Mouse (Mus musculus): ENCODE measurements at regions not wholly inside any gene's neighbourhood (a gene's known extent, or its start where the extent isn't known, plus 50 kb on each side); places are given as distances from the start of the nearest gene placed in this dataset.

GRCm38 (mm10) chr11:8224366-8224765 lies 440.0 kb downstream of the Tns3 start:
- DNase-seq = no peak

DNA sequence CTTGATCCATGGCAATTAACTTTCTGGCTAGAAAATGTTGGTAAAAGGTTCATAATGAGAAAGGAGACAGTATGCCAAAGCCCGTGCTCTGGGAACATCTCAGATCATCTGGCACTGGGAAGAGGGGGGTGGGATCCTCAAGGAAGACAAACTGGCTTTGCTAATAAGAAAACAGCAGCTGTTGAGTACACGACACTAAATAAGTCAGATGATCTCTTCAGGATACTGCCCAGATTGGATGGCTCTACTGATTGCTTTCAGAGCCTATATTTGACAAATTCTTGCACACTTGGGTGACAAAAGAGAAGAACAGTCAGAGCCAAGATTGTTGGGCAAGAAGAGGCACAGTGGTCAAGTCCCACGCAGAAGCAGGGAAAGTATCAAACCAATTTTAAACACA lies 443.7 kb downstream of the Tns3 start:
- DNase-seq = no peak

DNA sequence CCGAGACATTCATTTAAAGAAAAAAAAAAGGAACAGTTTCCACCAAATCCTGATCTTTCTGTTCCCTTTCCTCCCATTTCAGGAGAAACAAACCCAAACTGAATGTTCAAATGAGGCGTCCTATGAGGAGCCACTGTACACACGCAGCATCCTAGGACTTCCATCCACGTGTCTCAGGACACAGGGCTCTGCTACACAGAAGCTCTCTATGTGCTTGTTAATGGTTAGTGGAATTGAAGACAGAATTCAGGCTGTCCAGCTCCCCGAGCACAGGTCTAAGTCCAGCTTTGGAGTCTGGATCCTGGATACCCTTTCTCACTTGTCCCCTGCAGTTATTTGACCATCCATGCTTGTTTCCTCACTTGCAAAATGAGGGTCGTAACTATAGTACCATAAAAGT lies 444.4 kb downstream of the Tns3 start:
- DNase-seq = peak in 1 of 2 experiments; percentile 28

DNA sequence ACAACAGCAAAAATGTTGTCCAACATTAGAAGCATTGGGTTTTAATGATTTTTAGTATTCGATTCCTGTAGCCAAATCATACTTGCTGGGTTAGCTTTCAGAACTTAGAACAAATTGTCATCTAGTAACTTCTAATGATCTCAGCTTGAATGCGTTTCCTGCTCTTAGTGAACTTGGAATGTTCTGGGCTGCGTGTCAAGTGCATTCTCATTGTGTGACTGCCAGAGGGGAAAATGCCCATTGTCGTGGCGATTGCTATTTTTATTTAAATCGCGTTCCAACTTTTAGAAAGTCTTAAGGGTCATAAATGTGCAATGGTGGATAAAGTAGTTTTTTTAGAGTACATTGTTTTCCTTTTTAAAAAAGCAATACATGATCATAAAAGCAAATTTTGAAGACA lies 448.7 kb downstream of the Tns3 start:
- DNase-seq = peak; percentile 39 to 47

DNA sequence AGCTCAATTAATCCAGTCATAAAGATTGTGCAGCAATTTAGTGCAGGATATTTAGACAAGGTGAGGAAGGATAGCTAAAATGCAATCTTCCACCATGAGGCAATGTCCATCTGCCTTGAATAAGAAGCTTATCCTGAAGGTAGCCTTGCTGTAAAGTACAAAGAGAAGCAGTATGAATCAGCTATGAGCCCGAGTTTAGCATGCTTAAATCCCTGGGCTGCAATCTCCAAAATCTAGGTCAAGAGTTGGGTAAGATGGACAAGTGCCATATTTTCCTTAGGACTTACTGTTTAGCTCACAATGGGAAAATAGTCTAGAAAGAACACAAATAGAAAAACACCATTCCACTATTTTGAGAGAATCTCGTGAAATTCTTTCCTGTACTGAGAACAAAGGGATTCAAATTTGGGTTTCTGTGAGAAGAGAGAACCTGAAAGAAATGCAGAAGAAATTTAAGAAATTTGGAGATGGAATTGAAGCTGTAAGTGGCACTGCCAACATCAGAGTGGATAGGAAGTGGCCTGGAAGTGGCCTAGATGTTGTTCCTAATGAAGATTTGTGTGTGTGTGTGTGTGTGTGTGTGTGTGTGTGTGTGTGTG lies 449.9 kb downstream of the Tns3 start:
- DNase-seq = no peak

- no peak for DNase-seq
Observed at GRCm38 (mm10) chr11:8213130-8213529, 451.2 kb downstream of the Tns3 start.

DNA sequence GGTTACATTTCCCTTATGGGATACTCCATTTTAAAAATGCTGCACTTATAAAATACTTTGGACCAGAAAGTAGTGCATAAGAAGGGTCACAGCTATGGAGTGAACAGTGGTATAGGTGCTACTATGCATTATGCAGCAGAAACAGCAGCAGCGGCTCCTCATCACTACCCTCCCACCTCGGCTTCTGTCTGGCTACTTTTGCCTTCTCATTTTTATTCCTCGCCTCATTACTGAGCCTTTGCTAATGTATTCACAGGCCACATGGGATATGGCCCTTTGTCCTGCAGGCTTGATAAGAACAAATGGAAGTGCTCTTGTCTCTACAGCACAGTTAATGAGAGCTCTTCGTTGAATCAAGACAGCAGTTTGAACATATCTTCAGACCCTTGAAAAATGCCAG lies 451.6 kb downstream of the Tns3 start:
- DNase-seq = no peak

GRCm38 (mm10) chr11:8209041-8209440 lies 455.3 kb downstream of the Tns3 start:
- DNase-seq = no peak

- DNase-seq = peak; percentile 6 to 13
Observed at GRCm38 (mm10) chr11:8199293-8199692, 465.0 kb downstream of the Tns3 start.

Data from kidney, adult 8-10 months (tissue).